Mouse (Mus musculus) cerebellum, adult 2 months (tissue): ENCODE measurements at regions not wholly inside any gene's neighbourhood (a gene's known extent, or its start where the extent isn't known, plus 50 kb on each side); places are given as distances from the start of the nearest gene placed in this dataset.

Source experiments
- DNase-seq, 2 experiments: peaks; one replicate each; pipeline ENCODE4 v3.0.0; 2021
- H3K27ac ChIP-seq: fragments of 200-500 bp; 2 replicates; pipeline ENCODE4 v1.5.1; 2012; ENCODE audit warnings: low read length, control low read depth, inconsistent platforms; ENCODE audit not compliant: insufficient read depth
- H3K27me3 ChIP-seq: fragments of 200-500 bp; 2 replicates; pipeline ENCODE4 v1.6.1; 2012; ENCODE audit warnings: inconsistent platforms, mild to moderate bottlenecking, low read length, moderate library complexity; ENCODE audit not compliant: control insufficient read depth, insufficient read depth
- H3K4me1 ChIP-seq: fragments of 200-500 bp; 2 replicates; pipeline ENCODE4 v1.6.1; 2011; ENCODE audit warnings: low read length; ENCODE audit not compliant: control insufficient read depth, insufficient read depth
- H3K4me3 ChIP-seq: fragments of 200-500 bp; replicated peaks from 2 replicates; pipeline ENCODE3; 2011; ENCODE audit warnings: mild to moderate bottlenecking, low read depth, low read length, control low read depth; ENCODE audit not compliant: insufficient read depth
- CTCF ChIP-seq: fragments of 200-500 bp; IDR thresholded peaks from 2 replicates; pipeline ENCODE4 v1.5.1; 2011; ENCODE audit warnings: low read depth, mild to moderate bottlenecking, control low read depth, low read length, moderate library complexity, borderline replicate concordance; ENCODE audit not compliant: insufficient read depth
- POLR2A ChIP-seq: fragments of 200-500 bp; IDR thresholded peaks from 2 replicates; pipeline ENCODE4 v1.6.1; 2011; ENCODE audit warnings: low read length, control low read depth, borderline replicate concordance; ENCODE audit not compliant: insufficient read depth
- WGBS: fragments of 180-500 bp; shearing (Covaris S2); methylation state at CpG from one replicate; pipeline ENCODE4 v1.1.7; 2018; 5-methylcytosine and 5-hydroxymethylcytosine counted together

DNA sequence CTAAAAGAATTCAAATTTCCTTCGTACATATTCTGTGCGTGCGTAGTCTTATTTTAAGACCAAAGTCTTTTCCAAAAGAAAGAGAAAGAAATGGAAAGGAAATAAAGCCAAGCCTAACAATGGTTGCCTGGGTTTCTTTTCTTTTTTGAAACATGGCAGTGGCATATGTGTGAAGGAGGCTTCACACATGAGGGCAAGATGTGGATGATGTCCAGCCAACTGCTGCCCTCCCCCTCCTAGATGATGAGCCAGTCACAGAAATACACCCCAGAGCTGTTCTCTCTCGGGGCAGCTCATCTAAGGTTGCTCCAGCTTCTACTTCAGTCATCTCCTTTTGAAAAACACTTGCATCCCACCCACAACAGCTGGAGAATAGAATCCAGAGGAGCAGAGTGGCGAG lies 213.1 kb upstream of the Jmjd1c start:
- no peak for DNase-seq
- WGBS: 80% methylated on average over 5 of the region's 5 CpGs
- TF ChIP-seq POLR2A: no peak
- no peak for TF ChIP-seq CTCF
- Histone ChIP-seq H3K27me3 (no peaks in the 10 kb centered on the region), H3K27ac (no peak overlapping the region), H3K4me1 (no peaks in the 10 kb centered on the region), H3K4me3 (no peak overlapping the region)

DNA sequence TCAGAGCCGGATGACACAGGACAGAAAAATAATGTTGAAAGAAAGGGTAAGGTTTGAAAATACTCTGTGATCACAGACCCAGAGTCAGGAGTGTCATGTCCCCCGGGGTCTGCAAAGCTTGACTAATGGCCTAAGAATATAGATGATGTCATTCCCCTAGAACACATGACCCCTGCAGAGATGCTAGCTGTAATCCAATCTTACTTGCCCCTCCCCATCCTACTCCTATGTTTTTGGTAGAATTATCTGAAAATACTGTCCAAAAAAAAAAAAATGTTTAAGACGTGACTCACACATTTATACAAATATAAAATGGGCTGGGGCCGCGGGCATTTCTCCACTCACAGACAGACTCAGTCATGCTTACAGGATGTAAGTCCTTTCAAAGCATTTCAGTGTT lies 210.3 kb upstream of the Jmjd1c start:
- DNase-seq: no peak
- WGBS: 66% methylated on average over 5 of the region's 5 CpGs
- H3K4me1 ChIP-seq: no peaks in the 10 kb centered on the region
- no peak overlapping the region for H3K27ac ChIP-seq
- TF ChIP-seq POLR2A (no peak), CTCF (no peak)
- no peaks in the 10 kb centered on the region for H3K27me3 ChIP-seq
- no peak overlapping the region for H3K4me3 ChIP-seq

- 84% methylated on average over 12 of the region's 12 CpGs for WGBS
- H3K4me1 ChIP-seq: no peaks in the 10 kb centered on the region
- H3K4me3 ChIP-seq: no peak overlapping the region
- no peak for DNase-seq
- H3K27me3 ChIP-seq: no peaks in the 10 kb centered on the region
- no peak overlapping the region for H3K27ac ChIP-seq
- TF ChIP-seq CTCF (no peak), POLR2A (no peak)
These were observed 206.0 kb upstream of the Jmjd1c start for GRCm38 (mm10) chr10:66889786-66890555.

DNA sequence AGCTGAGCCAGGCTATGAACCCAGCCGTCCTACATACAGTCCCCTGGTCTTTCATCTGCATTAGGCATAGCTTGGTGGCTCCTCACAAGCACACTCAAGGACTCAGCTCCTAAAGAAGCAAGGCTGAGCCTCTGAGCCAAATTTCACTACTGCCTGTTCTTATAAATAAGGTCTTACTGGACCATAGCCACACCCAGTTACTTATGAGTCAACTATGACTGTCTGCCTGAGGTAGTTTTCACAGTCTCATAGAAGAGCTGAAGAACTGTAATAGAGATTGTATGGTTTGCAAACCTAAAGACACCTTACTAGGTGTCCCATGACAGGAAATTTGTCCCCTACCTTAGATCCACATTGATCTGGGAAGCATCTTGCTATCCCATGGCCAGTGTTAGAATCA lies 204.1 kb upstream of the Jmjd1c start:
- H3K27ac ChIP-seq: no peak overlapping the region

GRCm38 (mm10) chr10:66893836-66894235 lies 202.1 kb upstream of the Jmjd1c start:
- TF ChIP-seq POLR2A (no peak), CTCF (no peak)
- 58% methylated on average over 14 of the region's 14 CpGs for WGBS

More for the DNA sequence above, 204.1 kb upstream of the Jmjd1c start:
- Histone ChIP-seq H3K4me1 (no peaks in the 10 kb centered on the region), H3K27me3 (no peaks in the 10 kb centered on the region), H3K4me3 (no peak overlapping the region)
- 97% methylated on average over 1 of the region's 1 CpGs for WGBS
- DNase-seq: no peak
- TF ChIP-seq CTCF (no peak), POLR2A (no peak)

GRCm38 (mm10) chr10:66896698-66897622 lies 199.0 kb upstream of the Jmjd1c start:
- no peak for DNase-seq
- 64% methylated on average over 11 of the region's 11 CpGs for WGBS
- Histone ChIP-seq H3K27ac (no peak overlapping the region), H3K4me1 (peaks cover 5% of the 10 kb centered on the region; the same call in 1 of the 2 replicates), H3K27me3 (no peaks in the 10 kb centered on the region), H3K4me3 (no peak overlapping the region)
- no peak for TF ChIP-seq CTCF
- no peak for TF ChIP-seq POLR2A

More at GRCm38 (mm10) chr10:66893836-66894235, 202.1 kb upstream of the Jmjd1c start:
- Histone ChIP-seq H3K4me3 (no peak overlapping the region), H3K4me1 (no peaks in the 10 kb centered on the region), H3K27me3 (no peaks in the 10 kb centered on the region), H3K27ac (no peak overlapping the region)
- no peak for DNase-seq

- no peak overlapping the region for H3K4me3 ChIP-seq
- H3K27me3 ChIP-seq: no peaks in the 10 kb centered on the region
- H3K4me1 ChIP-seq: peaks cover 8% of the 10 kb centered on the region; the same call in 1 of the 2 replicates
- DNase-seq: no peak
- H3K27ac ChIP-seq: no peak overlapping the region
- TF ChIP-seq POLR2A (no peak), CTCF (no peak)
- WGBS: 93% methylated on average over 5 of the region's 5 CpGs
These were observed 196.2 kb upstream of the Jmjd1c start for GRCm38 (mm10) chr10:66899724-66900123.
